Mouse (Mus musculus) heart, postnatal 36 days (tissue): ENCODE results near the gene Tgif2. TPM values are rescaled to one million over a fixed set of nuclear protein-coding genes. Genes with fewer than 3 reads are reported as not detected.
"Not testable (repeated sequence)": the region's sequence is repeated elsewhere in the genome, so short reads cannot be mapped to it uniquely, and the experiment has no call there.

Experiments
- DNase-seq, 2 experiments: peaks; one replicate each; pipeline ENCODE4 v3.0.0; 2021 to 2022
- intact Hi-C: fragments of 180-260 bp; cut with DNase I; formaldehyde crosslinking; loops from one replicate; pipeline ENCODE4 v1.15.1; 2025
- total RNA-seq, 2 experiments: library from RNA; stranded (reverse); gene quantifications; 2 replicates each; pipeline ENCODE4 v1.2.3; 2021

Gene Tgif2
- total RNA-seq, 2 experiments from 2014 or later, result 0.51 to 0.72 TPM

DNA sequence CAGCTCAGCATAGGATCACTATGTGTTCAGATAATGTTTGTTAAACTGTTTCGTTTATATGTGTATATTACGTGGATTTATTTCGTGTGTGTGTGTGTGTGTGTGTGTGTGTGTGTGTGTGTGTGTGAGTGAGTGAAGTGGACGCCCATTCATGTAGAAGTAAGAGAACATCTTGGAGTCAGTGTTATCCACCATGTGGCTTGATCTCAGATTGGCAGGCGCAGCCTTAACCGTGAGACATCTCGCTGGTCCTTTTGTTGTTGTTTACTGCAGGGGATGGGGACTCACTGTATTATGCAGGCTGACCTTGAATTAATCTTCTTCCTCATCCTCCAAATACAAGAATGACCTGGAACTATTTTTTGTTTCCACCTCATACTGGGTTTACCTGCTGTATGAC, 29.7 kb downstream of the Tgif2 start:
- intact Hi-C loops, result no loop called here

DNA sequence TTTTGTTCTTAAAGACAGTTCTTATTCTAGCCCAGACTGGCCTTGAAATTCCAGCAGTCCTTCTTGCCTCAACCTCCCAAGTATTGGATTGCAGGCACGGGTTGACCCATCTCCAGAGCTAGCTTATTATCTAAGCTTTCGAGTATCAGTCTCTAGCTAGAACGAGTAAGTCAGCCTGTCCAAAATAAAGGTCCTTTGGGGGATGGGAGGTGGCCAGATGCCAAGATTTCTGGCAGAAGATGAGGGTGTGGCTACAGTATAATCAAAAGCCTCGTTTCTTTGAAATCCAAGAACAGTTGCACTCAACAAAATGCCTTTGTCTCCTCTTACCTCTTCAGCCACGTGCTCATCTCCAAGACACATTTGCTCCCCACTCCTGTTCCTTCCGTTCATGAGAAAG, 30.7 kb downstream of the Tgif2 start:
- DNase-seq, result peak; percentile 34 to 55
- intact Hi-C loops, result no loop called here

More for the DNA sequence above, 29.7 kb downstream of the Tgif2 start:
- no peak for DNase-seq

DNA sequence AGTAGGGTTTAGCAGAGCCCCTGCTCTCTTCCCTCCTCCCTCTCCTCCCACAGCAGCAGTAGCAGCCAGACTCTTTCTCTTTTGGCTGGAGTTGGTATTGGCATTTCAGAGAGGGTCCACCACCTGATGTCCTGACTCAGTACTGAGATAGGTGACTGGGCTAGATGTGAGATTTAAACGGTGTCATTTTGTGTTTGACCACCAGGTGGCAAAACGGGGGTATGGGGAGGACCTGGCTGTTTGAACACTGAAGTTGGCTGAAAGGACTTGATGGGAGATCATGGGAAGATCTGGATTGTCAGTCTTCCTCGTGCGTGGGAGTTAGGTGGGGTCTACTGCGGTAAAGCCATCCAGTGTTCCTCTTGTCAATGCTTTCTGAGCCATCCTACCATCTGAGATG, 33.8 kb downstream of the Tgif2 start:
- intact Hi-C loops, result loop anchor here (2.0 kb wide), 3 partner anchors 123 to 221 kb away; no protein-coding TSS in a partner anchor
- peak; percentile 47 to 50 for DNase-seq

DNA sequence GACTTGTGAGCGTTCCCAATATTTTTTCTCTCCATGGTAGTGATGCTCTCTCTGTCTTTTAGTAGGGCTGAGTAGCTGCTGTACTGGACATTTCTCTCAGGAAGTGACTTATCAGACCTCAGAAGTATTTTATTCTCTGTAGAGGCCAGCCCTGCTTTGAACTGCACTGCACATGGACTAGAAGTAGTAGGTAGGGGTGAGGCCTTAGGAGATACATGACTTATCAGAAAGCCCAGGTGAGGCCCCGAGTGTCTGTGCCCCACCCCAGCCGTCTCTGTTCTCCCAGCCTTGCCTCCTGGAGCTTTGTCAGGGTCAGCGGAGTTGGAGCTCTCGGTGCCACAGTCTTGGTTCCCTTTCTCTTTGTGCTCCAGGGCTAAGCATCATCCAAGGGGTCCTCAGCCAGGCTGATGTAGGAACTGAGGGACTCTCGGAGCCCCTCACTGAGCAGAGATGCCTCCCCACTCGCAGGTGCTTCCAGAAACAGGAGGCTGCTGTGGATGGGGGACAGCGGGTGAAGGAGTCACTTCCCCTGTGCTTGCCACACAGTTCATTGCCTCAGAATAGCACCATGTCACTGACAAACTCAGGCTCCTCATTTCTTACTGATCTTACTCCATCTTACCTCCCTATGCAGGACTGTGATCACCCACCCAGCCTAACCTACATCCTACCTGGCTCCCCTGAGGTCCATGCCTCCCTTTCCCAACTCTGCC, 34.4 kb downstream of the Tgif2 start:
- DNase-seq, result no peak
- intact Hi-C loops, result loop anchor here (2.0 kb wide), 1 partner anchor 221 kb away; no protein-coding TSS in a partner anchor

- intact Hi-C loops, result loop anchor here (2.0 kb wide), 1 partner anchor 220 kb away; no protein-coding TSS in a partner anchor
- no peak for DNase-seq
Measured at GRCm38 (mm10) chr2:156874760-156875510, 35.1 kb downstream of the Tgif2 start.

DNA sequence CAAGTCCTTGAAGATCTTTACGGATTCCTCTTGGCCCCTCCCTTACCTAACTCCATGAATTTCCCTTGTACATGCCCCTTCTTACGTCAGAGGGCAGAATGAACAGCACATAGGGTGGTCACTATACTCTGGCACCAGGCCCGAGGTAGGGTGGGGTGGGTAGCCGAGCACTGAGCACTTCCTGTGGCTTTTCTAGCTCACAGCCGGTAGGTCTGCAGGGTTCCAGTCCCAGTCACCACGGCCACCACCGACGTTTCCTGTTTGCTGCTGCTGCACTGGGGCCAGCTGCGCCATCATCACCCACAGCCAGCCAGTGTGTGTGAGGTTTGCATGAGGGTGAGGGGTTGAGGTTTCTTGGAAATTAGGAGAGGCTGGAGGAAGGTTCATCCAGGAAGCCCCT, 37.9 kb downstream of the Tgif2 start:
- intact Hi-C loops, result no loop called here
- DNase-seq, result no peak

DNA sequence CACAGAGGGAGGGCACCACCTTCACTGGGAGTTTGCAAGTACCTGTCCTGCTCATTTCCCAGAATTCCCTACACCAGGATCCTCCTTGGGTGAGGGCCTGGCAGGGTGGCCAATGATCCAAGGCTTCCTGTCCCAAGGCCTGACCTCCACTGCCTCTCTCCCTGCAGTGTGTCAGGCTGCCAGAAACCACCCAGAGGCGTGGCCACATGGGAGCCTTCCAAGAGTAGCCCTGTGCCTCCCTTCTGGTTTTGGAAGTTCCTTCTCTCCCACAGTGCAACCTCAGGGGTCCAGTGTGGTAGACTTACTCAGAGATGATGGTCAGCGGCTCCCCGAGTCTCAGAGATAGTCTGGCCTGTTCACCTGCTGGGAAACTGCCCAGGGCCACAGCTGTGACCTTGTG, 39.7 kb downstream of the Tgif2 start:
- no peak for DNase-seq
- intact Hi-C loops, result no loop called here

- intact Hi-C loops, result no loop called here
- DNase-seq, result no peak
Measured at GRCm38 (mm10) chr2:156882431-156883001, 42.7 kb downstream of the Tgif2 start.

GRCm38 (mm10) chr2:156884396-156885211, 44.8 kb downstream of the Tgif2 start:
- DNase-seq, result no peak
- intact Hi-C loops, result no loop called here

GRCm38 (mm10) chr2:156885666-156886065, 45.9 kb downstream of the Tgif2 start:
- DNase-seq, intact Hi-C loops: not testable (repeated sequence)

GRCm38 (mm10) chr2:156886084-156886631, 46.4 kb downstream of the Tgif2 start:
- no peak for DNase-seq
- intact Hi-C loops, result no loop called here

DNA sequence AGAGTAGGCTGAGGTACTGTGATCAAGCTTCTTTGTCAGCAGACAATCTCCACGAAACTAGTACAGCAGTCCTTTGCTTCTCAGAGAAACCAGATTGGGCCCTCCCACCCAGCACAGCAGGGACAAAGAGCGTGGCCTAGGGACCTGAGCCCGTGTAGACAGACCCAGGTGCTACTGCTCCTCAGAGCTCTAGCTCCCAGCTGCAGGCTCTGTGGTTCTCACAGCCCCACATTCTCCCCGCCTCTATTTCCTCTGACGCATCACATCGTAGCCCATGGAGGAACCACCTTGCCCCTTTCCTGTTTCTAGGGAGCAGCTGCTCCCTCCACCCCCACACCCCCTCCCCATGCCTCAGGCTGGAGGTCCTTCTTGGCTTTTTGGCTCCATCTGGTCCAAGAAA, 47.2 kb downstream of the Tgif2 start, which contains the start of gene Sla2:
Sla2 (minus strand) TSS at position 176 of the 400 bp plus-strand sequence.
- no peak for DNase-seq
- intact Hi-C loops, result no loop called here

DNA sequence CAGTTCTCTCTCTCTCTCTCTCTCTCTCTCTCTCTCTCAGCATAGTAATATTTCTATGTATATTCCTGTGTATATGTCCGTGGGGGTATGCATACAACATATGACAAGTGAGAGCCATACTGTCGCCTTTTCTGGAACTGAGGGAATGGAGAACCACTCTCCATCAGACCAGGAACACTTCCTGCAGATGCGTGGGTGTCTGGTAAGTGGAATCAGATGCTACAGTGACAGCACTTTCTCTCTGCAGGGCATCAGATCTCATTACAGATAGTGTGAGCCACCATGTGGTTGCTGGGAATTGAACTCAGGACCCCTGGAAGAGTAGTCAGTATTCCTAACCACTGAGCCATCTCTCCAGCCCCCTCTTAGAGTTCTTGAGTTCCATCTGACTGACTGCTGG, 48.7 kb downstream of the Tgif2 start:
- intact Hi-C loops, result no loop called here
- no peak for DNase-seq

DNA sequence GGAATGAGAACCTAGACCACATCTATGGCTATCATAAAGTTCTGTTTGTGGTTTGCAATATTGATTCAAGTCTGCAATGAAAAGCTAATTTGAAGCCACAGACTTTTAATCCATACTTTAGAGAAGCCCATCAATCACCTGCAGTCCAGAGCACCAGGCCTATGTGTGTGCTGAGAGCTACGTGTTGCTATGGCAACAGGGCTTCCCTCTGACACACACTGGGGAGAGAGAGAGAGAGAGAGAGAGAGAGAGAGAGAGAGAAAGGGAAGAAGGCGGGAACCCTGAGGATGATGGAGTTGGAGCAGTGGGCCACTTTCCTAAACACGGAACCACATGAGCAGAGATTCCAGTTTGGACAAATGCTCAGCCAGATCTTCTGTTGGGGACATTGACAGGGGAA, 52.4 kb downstream of the Tgif2 start:
- no peak for DNase-seq
- intact Hi-C loops, result no loop called here

DNA sequence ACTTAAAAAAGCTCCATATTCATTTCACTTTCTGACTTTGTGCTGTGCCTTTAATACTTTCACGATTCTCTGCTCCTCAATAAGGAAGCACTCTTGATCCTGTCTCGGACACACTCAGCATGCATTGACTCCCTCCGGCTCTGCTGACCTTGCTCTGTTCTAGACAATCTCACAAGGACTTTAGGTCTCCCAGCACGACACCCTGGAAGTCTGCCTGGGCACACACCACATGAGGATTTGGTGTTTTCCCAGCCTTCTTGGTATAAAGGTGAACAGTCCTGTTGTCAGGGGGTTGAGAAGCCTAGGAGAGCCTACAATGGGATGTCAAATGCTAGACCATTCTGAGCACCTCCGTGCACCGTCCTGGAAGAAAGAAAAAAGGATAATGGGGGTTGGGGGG, 53.0 kb downstream of the Tgif2 start:
- no peak for DNase-seq
- intact Hi-C loops, result no loop called here

GRCm38 (mm10) chr2:156894496-156895265, 54.9 kb downstream of the Tgif2 start:
- intact Hi-C loops, result no loop called here
- DNase-seq, result no peak

DNA sequence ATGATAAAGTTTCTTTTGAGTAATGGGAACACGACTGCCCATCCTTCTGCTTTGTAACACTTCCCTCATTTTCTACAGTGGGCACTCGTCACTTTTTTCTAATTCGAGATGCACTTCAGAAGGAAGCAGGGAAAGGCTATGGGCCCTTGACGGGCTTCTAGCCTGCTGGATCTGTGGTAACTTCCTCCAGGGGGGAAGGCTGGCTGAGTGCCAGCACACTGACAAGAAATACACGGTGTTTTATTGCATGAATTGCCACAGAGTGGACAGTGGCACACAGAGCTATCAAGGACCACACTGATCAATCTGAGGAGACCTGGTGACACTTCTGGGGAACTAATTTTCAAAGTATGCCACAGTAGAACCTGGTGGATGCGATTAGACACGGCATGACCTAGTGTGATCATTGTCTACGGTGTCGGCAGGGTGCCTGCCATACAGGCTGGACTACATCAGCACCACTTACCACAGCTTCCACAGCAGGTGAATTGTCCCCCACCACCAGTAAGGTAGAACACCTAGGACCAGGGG, 56.6 kb downstream of the Tgif2 start:
- no peak for DNase-seq

GRCm38 (mm10) chr2:156897034-156897433, 57.2 kb downstream of the Tgif2 start:
- no peak for DNase-seq
- intact Hi-C loops, result no loop called here

More for the DNA sequence above, 56.6 kb downstream of the Tgif2 start:
- intact Hi-C loops, result no loop called here

DNA sequence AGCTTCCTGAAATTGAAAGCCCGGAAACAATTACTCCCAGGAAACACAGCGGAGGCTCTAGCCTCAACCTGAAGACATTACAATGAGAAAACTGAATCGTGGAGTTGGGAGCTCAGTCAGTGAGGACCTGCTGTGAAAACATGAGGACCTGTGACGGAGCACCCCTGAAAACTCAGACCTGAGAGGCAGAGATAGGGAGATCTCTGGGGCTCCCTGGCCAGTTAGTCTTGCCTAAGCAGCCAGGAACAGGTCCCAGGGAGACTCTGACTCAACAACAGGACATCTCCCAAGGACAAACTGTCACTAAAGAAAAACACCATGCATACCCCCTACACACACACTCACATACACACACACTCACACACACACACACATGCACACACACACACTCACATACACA, 58.6 kb downstream of the Tgif2 start:
- intact Hi-C loops, result no loop called here

More for the DNA sequence above, 58.6 kb downstream of the Tgif2 start:
- no peak for DNase-seq
